Mouse (Mus musculus) embryonic facial prominence, embryonic 11.5 days (tissue): ENCODE measurements at regions not wholly inside any gene's neighbourhood (a gene's known extent, or its start where the extent isn't known, plus 50 kb on each side); places are given as distances from the start of the nearest gene placed in this dataset.

Experiments
- ATAC-seq: fragments of 200-750 bp; cut with Nextera tagmentation; replicated peaks from 2 replicates; pipeline ENCODE4 v1.8.0; 2017; ENCODE audit warnings: low read depth; ENCODE audit not compliant: insufficient number of reproducible peaks, low FRiP score, low TSS enrichment
- DNase-seq: peaks from one replicate; pipeline ENCODE4 v3.0.0-alpha.2; 2015; ENCODE audit warnings: low spot score
- H3K27ac ChIP-seq: fragments of 300-500 bp; sonication (generic); replicated peaks from 2 replicates; pipeline ENCODE4 v1.5.1; 2014; ENCODE audit warnings: mild to moderate bottlenecking, low read depth, low read length, control low read depth
- H3K27me3 ChIP-seq: fragments of 300-500 bp; sonication (generic); 2 replicates; pipeline ENCODE4 v1.6.1; 2014; ENCODE audit warnings: mild to moderate bottlenecking, low read length, moderate library complexity, mixed read lengths; ENCODE audit not compliant: control insufficient read depth, insufficient read depth
- H3K36me3 ChIP-seq: fragments of 300-500 bp; sonication (generic); replicated peaks from 2 replicates; pipeline ENCODE4 v1.6.1; 2014; ENCODE audit warnings: low read depth, mild to moderate bottlenecking, low read length, moderate library complexity, mixed read lengths; ENCODE audit not compliant: control insufficient read depth, insufficient read depth
- H3K4me1 ChIP-seq: fragments of 300-500 bp; sonication (generic); 2 replicates; pipeline ENCODE4 v1.6.1; 2014; ENCODE audit warnings: low read length, mixed read lengths; ENCODE audit not compliant: control insufficient read depth, insufficient read depth
- H3K4me2 ChIP-seq: fragments of 300-500 bp; sonication (generic); 2 replicates; pipeline ENCODE4 v1.6.1; 2014; ENCODE audit warnings: low read depth, mild to moderate bottlenecking, control low read depth, low read length, moderate library complexity
- H3K4me3 ChIP-seq: fragments of 300-500 bp; sonication (generic); 2 replicates; pipeline ENCODE4 v1.5.1; 2014; ENCODE audit warnings: low read depth, low read length, control low read depth
- H3K9ac ChIP-seq: fragments of 300-500 bp; sonication (generic); replicated peaks from 2 replicates; pipeline ENCODE4 v1.6.1; 2014; ENCODE audit warnings: mild to moderate bottlenecking, control low read depth, low read length
- H3K9me3 ChIP-seq: fragments of 300-500 bp; sonication (generic); replicated peaks from 2 replicates; pipeline ENCODE4 v1.6.1; 2016; ENCODE audit warnings: mild to moderate bottlenecking, low read length, inconsistent platforms, mixed read lengths; ENCODE audit not compliant: control insufficient read depth
- whole genome bisulfite sequencing: fragments of 180-500 bp; shearing (Covaris S2); extraction: QIAGEN DNeasy Blood & Tissue Kit; methylation state at CpG from one replicate; pipeline ENCODE4 v1.1.7; 2014; 5-methylcytosine and 5-hydroxymethylcytosine counted together

DNA sequence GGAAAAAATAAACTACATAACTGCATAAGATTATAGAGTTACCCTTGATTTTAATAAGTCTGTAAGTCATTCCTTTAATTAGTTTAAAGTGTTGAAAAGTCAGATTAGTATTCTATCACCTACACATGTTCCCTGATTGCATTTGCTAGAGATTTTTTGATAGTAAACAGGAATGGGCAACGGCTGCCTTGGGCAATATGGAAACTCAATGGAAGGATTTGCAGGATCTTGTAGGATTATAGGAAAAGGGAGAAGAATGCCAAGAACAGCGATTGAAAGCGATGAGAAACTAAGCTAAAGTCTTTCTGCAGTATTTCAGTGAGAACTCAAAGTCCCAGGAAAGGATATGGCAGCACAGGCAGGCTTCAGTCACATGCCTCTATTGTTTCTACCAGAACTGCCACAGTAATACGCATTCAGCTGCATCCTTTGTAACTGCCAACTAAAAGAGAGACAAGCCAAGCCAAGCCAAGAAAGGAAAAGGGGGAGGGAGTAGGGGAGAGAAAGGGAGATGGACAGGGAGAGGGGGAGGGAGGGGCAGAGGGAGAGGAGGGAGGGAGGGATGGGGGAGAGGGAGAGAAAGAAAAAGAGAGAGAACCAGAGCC lies 340.3 kb downstream of the Kif16b start:
- no peaks in the 10 kb centered on the region for H3K36me3 ChIP-seq
- no peaks in the 10 kb centered on the region for H3K4me1 ChIP-seq
- no peak overlapping the region for H3K27ac ChIP-seq
- H3K27me3 ChIP-seq, result no peaks in the 10 kb centered on the region
- no peak overlapping the region for H3K9ac ChIP-seq
- WGBS, result 63% methylated on average over 4 of the region's 4 CpGs
- no peaks in the 10 kb centered on the region for H3K9me3 ChIP-seq
- H3K4me2 ChIP-seq, result no peak overlapping the region
- DNase-seq, result peak; percentile 21
- H3K4me3 ChIP-seq, result no peak overlapping the region
- ATAC-seq, result no peak

DNA sequence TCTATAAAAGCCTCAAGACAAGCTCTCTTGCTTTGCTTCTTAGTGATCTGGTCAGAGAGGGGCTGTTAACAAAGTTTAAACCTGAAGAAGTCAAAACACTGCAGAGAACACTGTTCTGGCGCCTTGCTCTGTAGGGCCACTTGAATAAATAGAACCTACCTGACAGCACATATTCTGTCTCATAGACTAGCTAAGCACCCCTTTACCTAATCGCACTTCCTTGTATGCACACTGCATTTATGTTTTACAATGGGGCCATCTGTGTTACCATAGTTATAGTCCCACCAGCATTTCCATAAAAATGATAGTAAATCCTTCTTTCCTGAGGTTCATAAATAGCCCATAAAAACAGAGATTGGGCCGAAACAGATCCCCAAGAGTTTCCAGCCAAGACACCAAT lies 340.9 kb downstream of the Kif16b start:
- H3K27ac ChIP-seq, result no peak overlapping the region
- H3K36me3 ChIP-seq, result no peaks in the 10 kb centered on the region
- no peaks in the 10 kb centered on the region for H3K27me3 ChIP-seq
- H3K9ac ChIP-seq, result no peak overlapping the region
- ATAC-seq (no peak), DNase-seq (no peak)
- H3K4me1 ChIP-seq, result no peaks in the 10 kb centered on the region
- H3K4me3 ChIP-seq, result no peak overlapping the region
- no peak overlapping the region for H3K4me2 ChIP-seq
- H3K9me3 ChIP-seq, result no peaks in the 10 kb centered on the region
- WGBS, result 78% methylated on average over 3 of the region's 3 CpGs

DNA sequence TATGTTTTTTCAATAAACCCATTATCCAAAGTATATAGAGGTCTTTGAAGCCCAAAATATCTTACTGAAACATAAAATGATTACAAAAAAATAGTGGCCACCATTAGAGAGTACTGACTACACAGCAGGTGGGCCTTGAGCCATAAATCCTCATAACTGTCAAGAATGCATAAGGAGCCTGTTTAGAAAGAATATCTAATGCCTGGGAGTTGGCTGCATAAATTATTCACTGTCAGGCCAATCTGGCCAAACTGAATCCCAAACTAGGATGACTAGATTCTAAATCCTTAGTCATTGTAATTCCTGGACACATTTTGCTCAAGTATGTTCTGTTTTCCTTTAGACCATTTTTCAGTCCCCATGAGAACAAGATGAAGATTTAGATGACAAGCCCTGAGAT lies 341.4 kb downstream of the Kif16b start:
- no peak for DNase-seq
- Histone ChIP-seq H3K9ac (no peak overlapping the region), H3K9me3 (no peaks in the 10 kb centered on the region), H3K27ac (no peak overlapping the region), H3K4me1 (no peaks in the 10 kb centered on the region), H3K27me3 (no peaks in the 10 kb centered on the region), H3K36me3 (no peaks in the 10 kb centered on the region), H3K4me3 (no peak overlapping the region), H3K4me2 (no peak overlapping the region)
- no peak for ATAC-seq

DNA sequence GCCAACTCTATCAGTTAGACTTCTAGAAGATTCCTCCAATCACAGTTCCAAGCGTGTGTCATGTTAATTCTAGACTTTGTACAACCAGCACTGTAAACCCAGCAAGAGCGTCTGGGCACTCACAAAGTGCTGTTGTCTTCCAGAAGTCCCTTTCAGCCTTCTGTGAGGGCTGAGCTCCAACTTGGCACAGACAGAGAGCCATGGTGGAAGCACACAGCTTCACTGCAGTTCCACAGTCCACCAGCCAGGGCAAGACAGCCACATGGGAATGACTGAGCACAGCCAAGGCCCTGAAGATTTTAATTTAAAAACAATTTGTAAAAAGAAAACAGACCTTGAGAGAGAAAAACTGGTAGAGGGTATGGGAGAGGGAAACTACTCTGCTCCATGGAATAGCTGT lies 346.5 kb downstream of the Kif16b start:
- Histone ChIP-seq H3K4me1 (no peaks in the 10 kb centered on the region), H3K9me3 (no peaks in the 10 kb centered on the region), H3K36me3 (no peaks in the 10 kb centered on the region), H3K9ac (no peak overlapping the region), H3K4me3 (no peak overlapping the region), H3K27ac (no peak overlapping the region), H3K4me2 (no peak overlapping the region), H3K27me3 (no peaks in the 10 kb centered on the region)
- no peak for ATAC-seq
- WGBS, result 88% methylated on average over 2 of the region's 2 CpGs
- DNase-seq, result no peak

DNA sequence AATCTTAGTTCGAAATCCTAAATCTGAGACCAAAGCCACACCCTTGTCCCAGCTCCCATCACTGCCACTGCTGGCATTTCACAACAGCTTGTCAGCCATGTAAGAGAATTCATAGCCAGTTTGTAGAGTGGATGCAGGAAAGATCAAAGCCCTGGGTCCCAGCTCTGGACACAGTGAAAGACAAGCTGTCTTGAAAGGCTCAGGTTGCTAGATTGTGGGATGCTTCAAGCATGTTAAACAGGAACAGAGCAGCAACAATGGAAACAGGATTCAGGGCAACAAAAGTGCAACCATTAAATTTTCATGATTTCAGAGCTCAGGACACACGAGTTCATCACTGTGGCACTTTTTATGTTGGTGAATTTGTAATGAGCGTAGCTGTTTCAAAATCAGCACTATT lies 349.6 kb downstream of the Kif16b start:
- no peak for DNase-seq
- no peak overlapping the region for H3K4me2 ChIP-seq
- no peaks in the 10 kb centered on the region for H3K36me3 ChIP-seq
- no peaks in the 10 kb centered on the region for H3K9me3 ChIP-seq
- no peak for ATAC-seq
- no peak overlapping the region for H3K9ac ChIP-seq
- 78% methylated on average over 3 of the region's 3 CpGs for WGBS
- no peaks in the 10 kb centered on the region for H3K27me3 ChIP-seq
- no peak overlapping the region for H3K4me3 ChIP-seq
- no peak overlapping the region for H3K27ac ChIP-seq
- H3K4me1 ChIP-seq, result no peaks in the 10 kb centered on the region

DNA sequence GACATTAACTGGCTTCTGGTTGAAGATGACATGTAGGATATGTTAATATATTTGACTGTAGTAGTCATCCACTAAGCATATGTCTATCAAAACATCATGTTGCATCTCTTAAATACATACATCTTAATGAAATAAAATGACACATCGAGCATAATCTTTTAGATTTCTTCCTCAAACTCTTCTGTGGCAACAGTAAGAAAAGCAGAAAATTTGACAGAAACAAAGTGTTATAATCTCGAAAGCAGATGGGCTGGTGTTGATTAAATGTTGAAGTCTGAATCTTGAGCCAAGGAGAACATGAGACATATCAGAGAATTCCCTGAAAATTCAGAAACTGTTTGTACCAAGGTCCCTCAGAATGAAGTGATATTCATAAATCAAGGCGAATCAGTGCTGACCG lies 352.6 kb downstream of the Kif16b start:
- no peaks in the 10 kb centered on the region for H3K9me3 ChIP-seq
- H3K27me3 ChIP-seq, result no peaks in the 10 kb centered on the region
- no peak overlapping the region for H3K4me2 ChIP-seq
- ATAC-seq (no peak), DNase-seq (no peak)
- H3K36me3 ChIP-seq, result no peaks in the 10 kb centered on the region
- no peaks in the 10 kb centered on the region for H3K4me1 ChIP-seq
- 90% methylated on average over 4 of the region's 4 CpGs for WGBS
- no peak overlapping the region for H3K9ac ChIP-seq
- H3K27ac ChIP-seq, result no peak overlapping the region
- no peak overlapping the region for H3K4me3 ChIP-seq

DNA sequence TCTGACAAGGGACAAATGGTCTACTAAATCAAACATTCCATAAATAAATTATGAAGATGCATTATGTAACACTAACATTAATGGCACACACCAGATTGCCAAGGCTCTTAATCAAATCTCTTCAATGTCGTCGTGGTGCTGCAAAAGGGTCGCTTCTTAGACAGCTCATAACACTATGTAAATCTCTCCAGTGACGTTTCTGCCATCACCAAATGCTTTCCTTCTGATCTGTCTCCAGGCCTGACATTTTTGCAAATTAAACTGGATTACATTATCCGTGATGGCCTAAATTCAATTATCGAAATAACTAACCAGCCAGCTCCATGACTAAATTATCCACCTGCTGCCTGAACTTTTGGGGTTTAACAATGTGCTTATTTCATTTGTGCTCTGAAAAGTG lies 356.4 kb downstream of the Kif16b start:
- Histone ChIP-seq H3K27ac (no peak overlapping the region), H3K27me3 (no peaks in the 10 kb centered on the region), H3K36me3 (no peaks in the 10 kb centered on the region), H3K4me2 (no peak overlapping the region), H3K9me3 (no peaks in the 10 kb centered on the region), H3K4me1 (no peaks in the 10 kb centered on the region), H3K9ac (no peak overlapping the region), H3K4me3 (no peak overlapping the region)
- DNase-seq, result no peak
- no peak for ATAC-seq
- WGBS, result 74% methylated on average over 6 of the region's 6 CpGs

DNA sequence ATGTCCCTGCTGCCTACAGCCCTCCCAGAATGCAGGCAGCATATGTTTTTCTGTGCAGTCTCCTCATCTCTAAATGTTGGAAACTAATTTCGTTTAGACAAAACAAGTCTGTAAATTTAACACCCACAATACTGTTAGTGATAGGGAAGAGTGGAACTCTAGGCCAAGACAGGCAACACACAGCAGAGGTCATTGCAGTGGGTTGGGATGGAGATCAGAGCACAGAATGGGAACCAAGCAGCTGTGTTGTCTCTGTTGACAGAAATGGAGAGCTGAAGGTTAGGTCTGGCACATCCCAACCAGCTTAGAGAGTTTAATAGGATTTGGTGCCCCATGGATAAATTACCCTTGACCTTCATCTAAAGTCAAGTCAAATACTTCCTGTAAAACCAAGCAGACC lies 361.4 kb downstream of the Kif16b start:
- no peak for ATAC-seq
- Histone ChIP-seq H3K4me1 (no peaks in the 10 kb centered on the region), H3K4me3 (no peak overlapping the region), H3K36me3 (no peaks in the 10 kb centered on the region), H3K27ac (no peak overlapping the region), H3K9me3 (no peaks in the 10 kb centered on the region), H3K27me3 (no peaks in the 10 kb centered on the region), H3K9ac (no peak overlapping the region), H3K4me2 (no peak overlapping the region)
- WGBS, result 71% methylated on average over 1 of the region's 1 CpGs
- DNase-seq, result no peak
